Mouse (Mus musculus) left cerebral cortex, postnatal 4 days (tissue): ENCODE measurements at regions not wholly inside any gene's neighbourhood (a gene's known extent, or its start where the extent isn't known, plus 50 kb on each side); places are given as distances from the start of the nearest gene placed in this dataset.

Source experiments
- DNase-seq: peaks from one replicate; pipeline ENCODE4 v3.0.0-alpha.2; 2022
- intact Hi-C: fragments of 180-260 bp; cut with DNase I; formaldehyde crosslinking; loops from one replicate; pipeline ENCODE4 v1.15.1; 2025

GRCm38 (mm10) chr1:130309746-130310145 lies 113.1 kb downstream of the Cd55b start:
- no peak for DNase-seq
- intact Hi-C loops: no loop called here

- no peak for DNase-seq
- intact Hi-C loops: no loop called here
Observed at GRCm38 (mm10) chr1:130301828-130302386, 120.9 kb downstream of the Cd55b start.

GRCm38 (mm10) chr1:130300065-130300815 lies 122.6 kb downstream of the Cd55b start:
- DNase-seq: peak; percentile 66
- intact Hi-C loops: loop anchor here (1.0 kb wide), 1 partner anchor 47 kb away; no protein-coding TSS in a partner anchor

- no peak for DNase-seq
- intact Hi-C loops: loop anchor here (1.0 kb wide), 1 partner anchor 48 kb away; no protein-coding TSS in a partner anchor
Observed at GRCm38 (mm10) chr1:130299641-130300040, 123.2 kb downstream of the Cd55b start.

- no peak for DNase-seq
- intact Hi-C loops: no loop called here
Observed at GRCm38 (mm10) chr1:130299069-130299468, 123.7 kb downstream of the Cd55b start.

GRCm38 (mm10) chr1:130298636-130299035 lies 124.2 kb downstream of the Cd55b start:
- intact Hi-C loops: no loop called here
- DNase-seq: no peak

GRCm38 (mm10) chr1:130297471-130297870 lies 125.3 kb downstream of the Cd55b start:
- no peak for DNase-seq
- intact Hi-C loops: no loop called here

GRCm38 (mm10) chr1:130285882-130286281 lies 136.9 kb downstream of the Cd55b start:
- DNase-seq: no peak
- intact Hi-C loops: no loop called here

GRCm38 (mm10) chr1:130282153-130282552 lies 140.7 kb downstream of the Cd55b start:
- no peak for DNase-seq
- intact Hi-C loops: no loop called here

GRCm38 (mm10) chr1:130279180-130279579 lies 143.6 kb downstream of the Cd55b start:
- intact Hi-C loops: no loop called here
- no peak for DNase-seq

GRCm38 (mm10) chr1:130278000-130278536 lies 144.7 kb downstream of the Cd55b start:
- DNase-seq: no peak
- intact Hi-C loops: no loop called here

GRCm38 (mm10) chr1:130276885-130277284 lies 145.9 kb downstream of the Cd55b start:
- DNase-seq: no peak
- intact Hi-C loops: no loop called here

GRCm38 (mm10) chr1:130276005-130276404 lies 146.8 kb downstream of the Cd55b start:
- intact Hi-C loops: no loop called here
- no peak for DNase-seq

GRCm38 (mm10) chr1:130274470-130274869 lies 148.3 kb downstream of the Cd55b start:
- DNase-seq: no peak
- intact Hi-C loops: no loop called here

- intact Hi-C loops: no loop called here
- no peak for DNase-seq
Observed at GRCm38 (mm10) chr1:130270457-130270856, 152.4 kb downstream of the Cd55b start.
